Mouse (Mus musculus) ES-E14 (cell line): ENCODE measurements around the gene Rab11fip5.

Source experiments
- CHD2 ChIP-seq: IDR thresholded peaks from 2 replicates; pipeline ENCODE4 v1.6.1; 2014; ENCODE audit warnings: mild to moderate bottlenecking, low read depth, low read length, inconsistent platforms
- HCFC1 ChIP-seq: IDR thresholded peaks from 2 replicates; pipeline ENCODE4 v1.6.1; 2012; ENCODE audit warnings: low read length, inconsistent platforms, borderline replicate concordance; ENCODE audit not compliant: insufficient read depth
- ZC3H11A ChIP-seq: IDR thresholded peaks from 2 replicates; pipeline ENCODE4 v1.6.1; 2012; ENCODE audit warnings: low read depth, mild to moderate bottlenecking, inconsistent platforms, low read length, borderline replicate concordance
- ZNF384 ChIP-seq: IDR thresholded peaks from 2 replicates; pipeline ENCODE4 v1.6.1; 2012; ENCODE audit warnings: low read depth, low read length, inconsistent platforms

GRCm38 (mm10) chr6:85290869-85291824, 83.3 kb downstream of the Rab11fip5 start:
- TF ChIP-seq ZNF384 = no peak
- peak; percentile 38; the same call in 1 of the 2 replicates for TF ChIP-seq ZC3H11A
- TF ChIP-seq HCFC1 = no peak
- TF ChIP-seq CHD2 = no peak
